Mouse (Mus musculus) midbrain, postnatal 0 days (tissue): ENCODE data around the gene Ggt1. TPM values are rescaled to one million over a fixed set of nuclear protein-coding genes. Genes with fewer than 3 reads are reported as not detected.

ENCODE experiments used
- ATAC-seq: fragments of 200-750 bp; cut with Nextera tagmentation; 2 replicates; pipeline ENCODE4 v1.8.0; 2017; ENCODE audit warnings: moderate number of reproducible peaks, mild to moderate bottlenecking, moderate TSS enrichment, moderate library complexity; ENCODE audit not compliant: low FRiP score
- DNase-seq: peaks from one replicate; pipeline ENCODE4 v3.0.0-alpha.2; 2015; ENCODE audit warnings: low spot score
- H3K27ac ChIP-seq: fragments of 300-500 bp; sonication (generic); 2 replicates; pipeline ENCODE4 v1.5.1; 2014; ENCODE audit warnings: low read depth, mild to moderate bottlenecking, low read length, mixed read lengths
- H3K27me3 ChIP-seq: fragments of 300-500 bp; sonication (generic); 2 replicates; pipeline ENCODE4 v1.6.1; 2014; ENCODE audit warnings: low read length, control low read depth, mixed read lengths; ENCODE audit not compliant: insufficient read depth
- H3K36me3 ChIP-seq: fragments of 300-500 bp; sonication (generic); 2 replicates; pipeline ENCODE4 v1.6.1; 2014; ENCODE audit warnings: low read length, control low read depth, mixed read lengths; ENCODE audit not compliant: insufficient read depth
- H3K4me1 ChIP-seq: fragments of 300-500 bp; sonication (generic); 2 replicates; pipeline ENCODE4 v1.6.1; 2014; ENCODE audit warnings: mild to moderate bottlenecking, control low read depth, antibody characterized with exemption, low read length, mixed read lengths; ENCODE audit not compliant: insufficient read depth
- H3K4me2 ChIP-seq: fragments of 300-500 bp; sonication (generic); 2 replicates; pipeline ENCODE4 v1.6.1; 2014; ENCODE audit warnings: low read depth, mild to moderate bottlenecking, low read length, mixed read lengths; ENCODE audit not compliant: poor library complexity, severe bottlenecking
- H3K4me3 ChIP-seq: fragments of 300-500 bp; sonication (generic); 2 replicates; pipeline ENCODE4 v1.5.1; 2014; ENCODE audit warnings: low read depth, mild to moderate bottlenecking, low read length, moderate library complexity
- H3K9ac ChIP-seq: fragments of 300-500 bp; sonication (generic); replicated peaks from 2 replicates; pipeline ENCODE4 v1.6.1; 2014; ENCODE audit warnings: mild to moderate bottlenecking, low read length, moderate library complexity, mixed read lengths; ENCODE audit not compliant: poor library complexity, severe bottlenecking
- H3K9me3 ChIP-seq: fragments of 300-500 bp; sonication (generic); 2 replicates; pipeline ENCODE4 v1.6.1; 2016; ENCODE audit warnings: low read length, control low read depth
- CTCF ChIP-seq: IDR thresholded peaks from 2 replicates; pipeline ENCODE4 v1.5.1; 2016; ENCODE audit warnings: antibody characterized with exemption, mild to moderate bottlenecking
- WGBS: fragments of 180-500 bp; shearing (Covaris S2); extraction: QIAGEN DNeasy Blood & Tissue Kit; methylation state at CpG from one replicate; pipeline ENCODE4 v1.1.7; 2014; 5-methylcytosine and 5-hydroxymethylcytosine counted together
- polyA plus RNA-seq: library from polyadenylated mRNA; unstranded; fragments of >200 nt; fragmentation: Nextera tagmentation; extraction: Ambion mirVana; gene quantifications from 2 replicates; pipeline ENCODE4 v1.2.1, GENCODE M21; 2015
- total RNA-seq: library from RNA; depleted of rRNA; stranded (reverse); fragments of >200 nt; gene quantifications from 2 replicates; pipeline ENCODE4 v1.2.3, GENCODE M21; 2014

Ggt1 gene
- total and polyA plus RNA-seq, 2 experiments from 2014 or later: 1.0 to 1.4 TPM

GRCm38 (mm10) chr10:75626991-75627390, 65.6 kb downstream of the Ggt1 start:
- no peaks in the 10 kb centered on the region for H3K27me3 ChIP-seq
- H3K9me3 ChIP-seq: no peaks in the 10 kb centered on the region
- 67% methylated on average over 3 of the region's 3 CpGs for WGBS
- ATAC-seq (no peak), DNase-seq (no peak)
- no peak for TF ChIP-seq CTCF
- no peaks in the 10 kb centered on the region for H3K4me1 ChIP-seq
- H3K27ac ChIP-seq: no peak overlapping the region
- no peak overlapping the region for H3K4me2 ChIP-seq
- H3K9ac ChIP-seq: no peak overlapping the region
- H3K4me3 ChIP-seq: no peak overlapping the region
- H3K36me3 ChIP-seq: no peaks in the 10 kb centered on the region

GRCm38 (mm10) chr10:75627490-75627889, 66.1 kb downstream of the Ggt1 start:
- WGBS: 88% methylated on average over 3 of the region's 3 CpGs
- DNase-seq: no peak

GRCm38 (mm10) chr10:75632633-75633032, 71.2 kb downstream of the Ggt1 start:
- peak; percentile 40 for DNase-seq
- H3K9ac ChIP-seq: no peak overlapping the region
- no peak overlapping the region for H3K4me3 ChIP-seq
- no peaks in the 10 kb centered on the region for H3K27me3 ChIP-seq
- no peaks in the 10 kb centered on the region for H3K9me3 ChIP-seq
- TF ChIP-seq CTCF: no peak
- ATAC-seq: no peak
- H3K36me3 ChIP-seq: no peaks in the 10 kb centered on the region
- WGBS: 40% methylated on average over 5 of the region's 5 CpGs
- H3K27ac ChIP-seq: no peak overlapping the region
- no peaks in the 10 kb centered on the region for H3K4me1 ChIP-seq
- no peak overlapping the region for H3K4me2 ChIP-seq

More at GRCm38 (mm10) chr10:75627490-75627889, 66.1 kb downstream of the Ggt1 start:
- Histone ChIP-seq H3K9me3 (no peaks in the 10 kb centered on the region), H3K36me3 (no peaks in the 10 kb centered on the region), H3K9ac (no peak overlapping the region), H3K4me3 (no peak overlapping the region), H3K4me2 (no peak overlapping the region), H3K27me3 (no peaks in the 10 kb centered on the region), H3K27ac (no peak overlapping the region), H3K4me1 (no peaks in the 10 kb centered on the region)
- no peak for TF ChIP-seq CTCF
- ATAC-seq: no peak

- TF ChIP-seq CTCF: no peak
- no peak overlapping the region for H3K9ac ChIP-seq
- H3K36me3 ChIP-seq: no peaks in the 10 kb centered on the region
- no peaks in the 10 kb centered on the region for H3K9me3 ChIP-seq
- ATAC-seq (peak; percentile 55; the same call in 1 of the 2 replicates), DNase-seq (no peak)
- H3K4me3 ChIP-seq: no peak overlapping the region
- no peak overlapping the region for H3K4me2 ChIP-seq
- 80% methylated on average over 5 of the region's 5 CpGs for WGBS
- H3K4me1 ChIP-seq: no peaks in the 10 kb centered on the region
- no peak overlapping the region for H3K27ac ChIP-seq
- H3K27me3 ChIP-seq: no peaks in the 10 kb centered on the region
Observed at GRCm38 (mm10) chr10:75633048-75633447, 71.6 kb downstream of the Ggt1 start.

DNA sequence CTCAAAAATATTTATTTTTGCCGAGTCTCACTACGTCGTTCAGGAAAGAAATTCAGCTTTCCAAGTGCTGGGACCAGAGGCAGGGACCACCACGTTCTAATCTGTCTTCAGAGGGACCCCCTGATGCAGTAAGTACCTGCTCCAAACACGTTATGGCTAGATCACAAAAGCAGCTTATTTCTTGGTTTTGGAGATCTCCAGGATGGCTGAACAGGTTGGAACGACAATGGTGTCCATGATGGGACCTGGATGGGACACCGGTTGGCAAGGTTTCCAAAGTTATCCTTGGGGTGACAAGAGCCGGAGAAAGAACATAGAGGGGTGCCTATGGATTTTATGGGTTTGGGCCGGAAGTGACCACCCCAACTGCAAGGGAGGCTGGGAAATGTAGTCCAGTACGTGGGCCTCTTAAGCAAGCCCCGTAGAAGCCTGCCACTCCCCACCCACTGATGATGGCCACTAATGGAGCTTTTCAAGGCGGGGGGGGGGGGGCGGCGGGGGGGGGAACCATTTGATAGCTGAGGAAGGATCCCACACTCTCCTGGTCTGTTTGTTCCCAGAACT, 72.3 kb downstream of the Ggt1 start:
- H3K4me1 ChIP-seq: no peaks in the 10 kb centered on the region
- no peak for TF ChIP-seq CTCF
- WGBS: 83% methylated on average over 11 of the region's 14 CpGs
- H3K9ac ChIP-seq: no peak overlapping the region
- no peaks in the 10 kb centered on the region for H3K9me3 ChIP-seq
- H3K27me3 ChIP-seq: no peaks in the 10 kb centered on the region
- no peaks in the 10 kb centered on the region for H3K36me3 ChIP-seq
- DNase-seq (no peak), ATAC-seq (no peak)
- H3K4me3 ChIP-seq: no peak overlapping the region
- H3K27ac ChIP-seq: no peak overlapping the region
- no peak overlapping the region for H3K4me2 ChIP-seq

GRCm38 (mm10) chr10:75634610-75635009, 73.2 kb downstream of the Ggt1 start:
- no peak for ATAC-seq
- no peaks in the 10 kb centered on the region for H3K27me3 ChIP-seq
- no peak overlapping the region for H3K27ac ChIP-seq
- no peaks in the 10 kb centered on the region for H3K36me3 ChIP-seq
- H3K9ac ChIP-seq: no peak overlapping the region
- no peak for DNase-seq
- no peak for TF ChIP-seq CTCF
- H3K4me1 ChIP-seq: no peaks in the 10 kb centered on the region
- H3K9me3 ChIP-seq: no peaks in the 10 kb centered on the region
- WGBS: 93% methylated on average over 8 of the region's 8 CpGs
- H3K4me3 ChIP-seq: no peak overlapping the region
- H3K4me2 ChIP-seq: no peak overlapping the region
